Mouse (Mus musculus): ENCODE data around the gene Sdk2.

Sdk2 gene

GRCm38 (mm10) chr11:113731945-113732612 is 334.8 kb downstream of the Sdk2 start:
- no peak for DNase-seq

GRCm38 (mm10) chr11:113730879-113731278 is 336.0 kb downstream of the Sdk2 start:
- DNase-seq: no peak

- DNase-seq: peak in 1 of 2 experiments; percentile 39
These were observed 336.9 kb downstream of the Sdk2 start for GRCm38 (mm10) chr11:113729917-113730316.

GRCm38 (mm10) chr11:113729239-113729638 is 337.6 kb downstream of the Sdk2 start:
- no peak for DNase-seq

- DNase-seq: no peak
These were observed 338.9 kb downstream of the Sdk2 start for GRCm38 (mm10) chr11:113727992-113728391.

GRCm38 (mm10) chr11:113726994-113727888 is 339.6 kb downstream of the Sdk2 start:
- no peak for DNase-seq
